Mouse (Mus musculus) CH12.LX (cell line): ENCODE data around the gene Trim31. TPM values are rescaled to one million over a fixed set of nuclear protein-coding genes. Genes with fewer than 3 reads are reported as not detected.
A peak's percentile ranks its signal among the peaks of the same experiment; 100 is the strongest.

Source experiments
- DNase-seq: peaks from one replicate; pipeline ENCODE4 v3.0.0-alpha.2; 2013; ENCODE audit errors: extremely low read depth
- H3K27ac ChIP-seq: 2 replicates; pipeline ENCODE4 v1.5.1; 2012; ENCODE audit warnings: low read depth, mild to moderate bottlenecking, control low read depth, moderate library complexity; ENCODE audit not compliant: insufficient read depth
- H3K27me3 ChIP-seq: replicated peaks from 2 replicates; pipeline ENCODE3; 2012; ENCODE audit warnings: inconsistent platforms
- H3K36me3 ChIP-seq, 2 experiments: replicated peaks in 1 of 2; 2 replicates each; pipeline versions ENCODE3 to v1.6.1; 2012; ENCODE audit warnings: inconsistent platforms in 1 of 2, low read length in 1 of 2, mild to moderate bottlenecking in 1 of 2, mixed read lengths in 1 of 2, moderate library complexity in 1 of 2; ENCODE audit not compliant: control insufficient read depth in 1 of 2, insufficient read depth in 1 of 2
- H3K4me1 ChIP-seq, 2 experiments: 2 replicates each; pipeline ENCODE4 v1.6.1; 2012; ENCODE audit warnings: inconsistent platforms in 1 of 2, moderate library complexity in 1 of 2; ENCODE audit not compliant: insufficient read depth in 2 of 2, control insufficient read depth in 1 of 2
- H3K4me2 ChIP-seq: 2 replicates; pipeline ENCODE4 v1.6.1; 2012; ENCODE audit warnings: low read depth, mild to moderate bottlenecking, control low read depth; ENCODE audit not compliant: poor library complexity, insufficient read depth, severe bottlenecking
- H3K4me3 ChIP-seq, 3 experiments: fragments of 150-350 bp in 1 of 3; sonication (generic) in 1 of 3; replicated peaks in 1 of 3; 2 replicates each; pipeline versions ENCODE3 to v1.5.1; 2011 to 2012; ENCODE audit warnings: low read depth in 2 of 3, low read length in 2 of 3, mild to moderate bottlenecking in 2 of 3, moderate library complexity in 2 of 3, control low read depth in 1 of 3, improper control_type of control experiment in 1 of 3, inconsistent platforms in 1 of 3, mixed read lengths in 1 of 3; ENCODE audit not compliant: poor library complexity in 1 of 3
- H3K79me2 ChIP-seq: replicated peaks from 2 replicates; pipeline ENCODE4 v1.6.1; 2012; ENCODE audit warnings: mild to moderate bottlenecking, moderate library complexity; ENCODE audit not compliant: control insufficient read depth, poor library complexity, insufficient read depth, severe bottlenecking; ENCODE audit errors: extremely low read depth
- H3K9ac ChIP-seq: 2 replicates; pipeline ENCODE4 v1.6.1; 2012; ENCODE audit warnings: low read depth, mild to moderate bottlenecking, control low read depth, moderate library complexity; ENCODE audit not compliant: insufficient read depth
- H3K9me3 ChIP-seq: replicated peaks from 2 replicates; pipeline ENCODE3; 2012; ENCODE audit warnings: low read length, inconsistent platforms, mixed read lengths
- BHLHE40 ChIP-seq: IDR thresholded peaks from 2 replicates; pipeline ENCODE4 v1.6.1; 2011; ENCODE audit warnings: mild to moderate bottlenecking, low read depth, low read length, improper control_type of control experiment
- CHD1 ChIP-seq: IDR thresholded peaks from 2 replicates; pipeline ENCODE4 v1.6.1; 2012; ENCODE audit warnings: low read depth, low read length, improper control_type of control experiment, inconsistent platforms
- CHD2 ChIP-seq: IDR thresholded peaks from 2 replicates; pipeline ENCODE4 v1.6.1; 2011; ENCODE audit warnings: low read length, improper control_type of control experiment
- E2F4 ChIP-seq: IDR thresholded peaks from 2 replicates; pipeline ENCODE4 v1.6.1; 2011; ENCODE audit warnings: low read depth, low read length, improper control_type of control experiment; ENCODE audit not compliant: insufficient replicate concordance
- ELF1 ChIP-seq: IDR thresholded peaks from 2 replicates; pipeline ENCODE4 v1.6.1; 2014; ENCODE audit warnings: low read depth, mild to moderate bottlenecking, inconsistent platforms, low read length, improper control_type of control experiment
- EP300 ChIP-seq: IDR thresholded peaks from 2 replicates; pipeline ENCODE4 v1.6.1; 2011; ENCODE audit warnings: low read length, improper control_type of control experiment
- HCFC1 ChIP-seq: IDR thresholded peaks from 2 replicates; pipeline ENCODE4 v1.6.1; 2012; ENCODE audit warnings: low read depth, mild to moderate bottlenecking, inconsistent platforms, low read length, improper control_type of control experiment
- IRF4 ChIP-seq: IDR thresholded peaks from 2 replicates; pipeline ENCODE4 v1.6.1; 2014; ENCODE audit warnings: low read depth, mild to moderate bottlenecking, inconsistent platforms, low read length, improper control_type of control experiment
- JUND ChIP-seq: conservative IDR thresholded peaks from 2 replicates; pipeline ENCODE4 v1.6.1; 2011; ENCODE audit warnings: low read depth, low read length, improper control_type of control experiment
- MAFK ChIP-seq: IDR thresholded peaks from 2 replicates; pipeline ENCODE4 v1.6.1; 2011; ENCODE audit warnings: low read length, improper control_type of control experiment; ENCODE audit not compliant: insufficient replicate concordance
- MAX ChIP-seq: IDR thresholded peaks from 2 replicates; pipeline ENCODE4 v1.6.1; 2011; ENCODE audit warnings: low read length, improper control_type of control experiment
- MEF2A ChIP-seq: IDR thresholded peaks from 2 replicates; pipeline ENCODE4 v1.6.1; 2014; ENCODE audit warnings: low read depth, mild to moderate bottlenecking, inconsistent platforms, low read length, improper control_type of control experiment, borderline replicate concordance
- MXI1 ChIP-seq: IDR thresholded peaks from 2 replicates; pipeline ENCODE4 v1.6.1; 2011; ENCODE audit warnings: mild to moderate bottlenecking, low read depth, low read length, improper control_type of control experiment
- MYC ChIP-seq: IDR thresholded peaks from 2 replicates; pipeline ENCODE4 v1.6.1; 2011; ENCODE audit warnings: low read depth, mild to moderate bottlenecking, improper control_type of control experiment, low read length
- NELFE ChIP-seq: IDR thresholded peaks from 2 replicates; pipeline ENCODE4 v1.6.1; 2011; ENCODE audit warnings: low read depth, low read length, improper control_type of control experiment
- PAX5 ChIP-seq: IDR thresholded peaks from 2 replicates; pipeline ENCODE4 v1.6.1; 2012; ENCODE audit warnings: low read length, inconsistent platforms, mixed read lengths
- POLR2AphosphoS2 ChIP-seq: IDR thresholded peaks from 2 replicates; pipeline ENCODE4 v1.6.1; 2011; ENCODE audit warnings: low read depth, low read length, improper control_type of control experiment
- RAD21 ChIP-seq: IDR thresholded peaks from 2 replicates; pipeline ENCODE4 v1.6.1; 2011; ENCODE audit warnings: low read depth, mild to moderate bottlenecking, low read length, improper control_type of control experiment, moderate library complexity
- RCOR1 ChIP-seq: conservative IDR thresholded peaks from 2 replicates; pipeline ENCODE4 v1.6.1; 2012; ENCODE audit warnings: low read depth, mild to moderate bottlenecking, inconsistent platforms, low read length, improper control_type of control experiment
- SIN3A ChIP-seq: IDR thresholded peaks from 2 replicates; pipeline ENCODE4 v1.6.1; 2012; ENCODE audit warnings: low read length, improper control_type of control experiment, inconsistent platforms
- SMC3 ChIP-seq: IDR thresholded peaks from 2 replicates; pipeline ENCODE4 v1.6.1; 2011; ENCODE audit warnings: low read depth, low read length, improper control_type of control experiment
- UBTF ChIP-seq: IDR thresholded peaks from 2 replicates; pipeline ENCODE4 v1.6.1; 2012; ENCODE audit warnings: low read depth, mild to moderate bottlenecking, inconsistent platforms, low read length, improper control_type of control experiment, moderate library complexity
- ZKSCAN1 ChIP-seq: IDR thresholded peaks from 2 replicates; pipeline ENCODE4 v1.6.1; 2012; ENCODE audit warnings: low read depth, inconsistent platforms, low read length, improper control_type of control experiment, borderline replicate concordance
- dilution Hi-C: fragments of 300-500 bp; cut with MboI; formaldehyde crosslinking; loops from 2 replicates; pipeline ENCODE4 v1.14.3; 2020; ENCODE audit warnings: low sequenced_read_pairs; ENCODE audit not compliant: extremely low pct_unique_long_range_greater_than_20kb, extremely low pct_ligation_motif_present
- in situ Hi-C: fragments of 300-500 bp; cut with MboI; formaldehyde crosslinking; loops from 3 replicates; pipeline ENCODE4 v1.14.3; 2019; ENCODE audit warnings: low sequenced_read_pairs, low pct_ligation_motif_present, low pct_unique_long_range_greater_than_20kb, mixed read lengths
- polyA plus RNA-seq: library from polyadenylated mRNA; unstranded; fragments of >175 nt; gene quantifications from 2 replicates; pipeline ENCODE4 v1.2.1, GENCODE M21; 2012; ENCODE audit warnings: low read depth; ENCODE audit not compliant: insufficient read length
- total RNA-seq, 2 experiments: library from RNA; depleted of rRNA; stranded (reverse); fragments of 300-350 nt in 1 of 2; fragments of >200 nt in 1 of 2; gene quantifications; 2 replicates each; pipeline ENCODE4 v1.2.3; 2012 to 2014

Trim31 gene
- total and polyA plus RNA-seq, 3 experiments: not detected

- in situ Hi-C loops (no loop called here), dilution Hi-C loops (no loop called here)
- peaks cover 3% of the 10 kb centered on the region for H3K27me3 ChIP-seq
- no peak overlapping the region for H3K4me2 ChIP-seq
- no peaks in the 10 kb centered on the region for H3K9me3 ChIP-seq
- peaks cover 0 to 12% of the 10 kb centered on the region in 2 experiments; a peak in 3 of 4 replicates for H3K4me1 ChIP-seq
- H3K36me3 ChIP-seq: no peaks in the 10 kb centered on the region
- DNase-seq: no peak
- H3K9ac ChIP-seq: no peak overlapping the region
- TF ChIP-seq IRF4 (no peak), MEF2A (no peak), MAX (no peak), PAX5 (no peak), SIN3A (no peak), SMC3 (no peak), MXI1 (no peak), ZKSCAN1 (no peak), POLR2AphosphoS2 (no peak), MYC (no peak), MAFK (no peak), UBTF (no peak), HCFC1 (no peak), CHD1 (no peak), RAD21 (no peak), JUND (no peak), EP300 (no peak), E2F4 (no peak), CHD2 (no peak)
- no peak overlapping the region for H3K4me3 ChIP-seq
- no peaks in the 10 kb centered on the region for H3K79me2 ChIP-seq
- no peak overlapping the region for H3K27ac ChIP-seq
These were observed 33.9 kb downstream of the Trim31 start for GRCm38 (mm10) chr17:36931806-36932205.

GRCm38 (mm10) chr17:36938056-36938455 is 40.1 kb downstream of the Trim31 start:
- Histone ChIP-seq H3K79me2 (no peaks in the 10 kb centered on the region), H3K4me2 (peak overlapping the region; percentile 9; the same call in 1 of the 2 replicates), H3K9ac (peak overlapping the region; percentile 48; the same call in 1 of the 2 replicates), H3K4me3 (no peak overlapping the region), H3K4me1 (peaks cover 9% of the 10 kb centered on the region in 2 experiments), H3K9me3 (no peaks in the 10 kb centered on the region), H3K27ac (no peak overlapping the region), H3K36me3 (no peaks in the 10 kb centered on the region), H3K27me3 (no peaks in the 10 kb centered on the region)
- no peak for DNase-seq
- in situ Hi-C loops (no loop called here), dilution Hi-C loops (no loop called here)
- TF ChIP-seq SIN3A (no peak), NELFE (no peak), ELF1 (no peak), CHD1 (no peak), BHLHE40 (no peak), RCOR1 (no peak)
